Mouse (Mus musculus): ENCODE data around the gene Tenm4. TPM values are rescaled to one million over a fixed set of nuclear protein-coding genes. Genes with fewer than 3 reads are reported as not detected.

Gene Tenm4
- polyA plus RNA-seq, 1 experiment from 2014 or later = 5.0 TPM

- 49% methylated on average over 13 of the region's 13 CpGs for WGBS
- TF ChIP-seq CTCF (IDR thresholded peaks at IDR 0.05) (peak; percentile 22; the same call in 1 of the 2 replicates), EP300 (IDR thresholded peaks at IDR 0.05) (peak; percentile 50; the same call in 1 of the 2 replicates)
- no peaks in the 10 kb centered on the region for H3K9me3 ChIP-seq (ENCODE audit: low read length)
- no peak overlapping the region for H3K9ac ChIP-seq (replicated peaks; ENCODE audit: low read depth)
- H3K27me3 ChIP-seq (replicated peaks; ENCODE audit: insufficient read depth, low read length) = no peaks in the 10 kb centered on the region
- ATAC-seq (peak; percentile 48), DNase-seq (ENCODE audit: low spot score) (peak; percentile 53)
- no peak overlapping the region for H3K4me3 ChIP-seq (ENCODE audit: low read depth, low read length)
- H3K4me2 ChIP-seq (replicated peaks; ENCODE audit: low read depth, low read length) = no peak overlapping the region
- no peaks in the 10 kb centered on the region for H3K36me3 ChIP-seq (ENCODE audit: insufficient read depth, low read length)
- peaks cover 11% of the 10 kb centered on the region; the same call in 1 of the 2 replicates for H3K4me1 ChIP-seq (ENCODE audit: insufficient read depth, low read depth, low read length)
- no peak overlapping the region for H3K27ac ChIP-seq (ENCODE audit: low read length)
Measured at GRCm38 (mm10) chr7:96417251-96418004, 246.4 kb downstream of the Tenm4 start.

- no peaks in the 10 kb centered on the region for H3K9me3 ChIP-seq (ENCODE audit: low read length)
Measured at GRCm38 (mm10) chr7:96418146-96418545, 247.1 kb downstream of the Tenm4 start.

GRCm38 (mm10) chr7:96420045-96420444, 249.0 kb downstream of the Tenm4 start:
- no peak overlapping the region for H3K27ac ChIP-seq (ENCODE audit: low read length)
- H3K27me3 ChIP-seq (replicated peaks; ENCODE audit: insufficient read depth, low read length) = no peaks in the 10 kb centered on the region
- no peak for TF ChIP-seq CTCF (IDR thresholded peaks at IDR 0.05)
- no peak for TF ChIP-seq EP300 (IDR thresholded peaks at IDR 0.05)
- WGBS = 40% methylated on average over 3 of the region's 3 CpGs
- H3K4me1 ChIP-seq (ENCODE audit: insufficient read depth, low read depth, low read length) = peaks cover 11% of the 10 kb centered on the region; the same call in 1 of the 2 replicates
- H3K36me3 ChIP-seq (ENCODE audit: insufficient read depth, low read length) = no peaks in the 10 kb centered on the region
- H3K9ac ChIP-seq (replicated peaks; ENCODE audit: low read depth) = no peak overlapping the region
- no peak for DNase-seq (ENCODE audit: low spot score)
- ATAC-seq = no peak
- no peaks in the 10 kb centered on the region for H3K9me3 ChIP-seq (ENCODE audit: low read length)
- H3K4me3 ChIP-seq (ENCODE audit: low read depth, low read length) = no peak overlapping the region
- H3K4me2 ChIP-seq (replicated peaks; ENCODE audit: low read depth, low read length) = no peak overlapping the region

More at GRCm38 (mm10) chr7:96418146-96418545, 247.1 kb downstream of the Tenm4 start:
- no peak for DNase-seq (ENCODE audit: low spot score)
- ATAC-seq = no peak
- TF ChIP-seq CTCF (IDR thresholded peaks at IDR 0.05) (no peak), EP300 (IDR thresholded peaks at IDR 0.05) (no peak)
- H3K27me3 ChIP-seq (replicated peaks; ENCODE audit: insufficient read depth, low read length) = no peaks in the 10 kb centered on the region
- H3K36me3 ChIP-seq (ENCODE audit: insufficient read depth, low read length) = no peaks in the 10 kb centered on the region
- no peak overlapping the region for H3K4me3 ChIP-seq (ENCODE audit: low read depth, low read length)
- no peak overlapping the region for H3K9ac ChIP-seq (replicated peaks; ENCODE audit: low read depth)
- 73% methylated on average over 3 of the region's 3 CpGs for WGBS
- H3K4me1 ChIP-seq (ENCODE audit: insufficient read depth, low read depth, low read length) = peaks cover 11% of the 10 kb centered on the region; the same call in 1 of the 2 replicates
- no peak overlapping the region for H3K4me2 ChIP-seq (replicated peaks; ENCODE audit: low read depth, low read length)
- no peak overlapping the region for H3K27ac ChIP-seq (ENCODE audit: low read length)

GRCm38 (mm10) chr7:96420926-96421605, 250.0 kb downstream of the Tenm4 start:
- no peaks in the 10 kb centered on the region for H3K9me3 ChIP-seq (ENCODE audit: low read length)
- 0 out of 2 replicates have a peak, but pooled peaks have one; percentile 35 for TF ChIP-seq EP300 (IDR thresholded peaks at IDR 0.05)
- TF ChIP-seq CTCF (IDR thresholded peaks at IDR 0.05) = no peak
- 58% methylated on average over 9 of the region's 9 CpGs for WGBS
- H3K27ac ChIP-seq (ENCODE audit: low read length) = no peak overlapping the region; the same call in 1 of the 2 replicates
- DNase-seq (ENCODE audit: low spot score) (peak; percentile 86), ATAC-seq (peak; percentile 92)
- no peak overlapping the region for H3K4me2 ChIP-seq (replicated peaks; ENCODE audit: low read depth, low read length)
- H3K9ac ChIP-seq (replicated peaks; ENCODE audit: low read depth) = no peak overlapping the region
- no peaks in the 10 kb centered on the region for H3K27me3 ChIP-seq (replicated peaks; ENCODE audit: insufficient read depth, low read length)
- H3K4me1 ChIP-seq (ENCODE audit: insufficient read depth, low read depth, low read length) = peaks cover 11% of the 10 kb centered on the region; the same call in 1 of the 2 replicates
- no peaks in the 10 kb centered on the region for H3K36me3 ChIP-seq (ENCODE audit: insufficient read depth, low read length)
- H3K4me3 ChIP-seq (ENCODE audit: low read depth, low read length) = no peak overlapping the region

GRCm38 (mm10) chr7:96426954-96427353, 255.9 kb downstream of the Tenm4 start:
- DNase-seq (ENCODE audit: low spot score) (no peak), ATAC-seq (no peak)
- TF ChIP-seq CTCF (IDR thresholded peaks at IDR 0.05) = no peak
- TF ChIP-seq EP300 (IDR thresholded peaks at IDR 0.05) = no peak
- H3K9ac ChIP-seq (replicated peaks; ENCODE audit: low read depth) = no peak overlapping the region
- 67% methylated on average over 8 of the region's 8 CpGs for WGBS
- no peak overlapping the region for H3K4me3 ChIP-seq (ENCODE audit: low read depth, low read length)
- no peaks in the 10 kb centered on the region for H3K36me3 ChIP-seq (ENCODE audit: insufficient read depth, low read length)
- H3K4me1 ChIP-seq (ENCODE audit: insufficient read depth, low read depth, low read length) = no peaks in the 10 kb centered on the region
- no peaks in the 10 kb centered on the region for H3K27me3 ChIP-seq (replicated peaks; ENCODE audit: insufficient read depth, low read length)
- H3K27ac ChIP-seq (ENCODE audit: low read length) = no peak overlapping the region
- no peak overlapping the region for H3K4me2 ChIP-seq (replicated peaks; ENCODE audit: low read depth, low read length)
- H3K9me3 ChIP-seq (ENCODE audit: low read length) = no peaks in the 10 kb centered on the region

GRCm38 (mm10) chr7:96433307-96433706, 262.3 kb downstream of the Tenm4 start:
- no peak for ATAC-seq
- Histone ChIP-seq H3K4me3 (ENCODE audit: low read depth, low read length) (no peak overlapping the region), H3K4me1 (ENCODE audit: insufficient read depth, low read depth, low read length) (no peaks in the 10 kb centered on the region), H3K9me3 (ENCODE audit: low read length) (no peaks in the 10 kb centered on the region), H3K27ac (ENCODE audit: low read length) (no peak overlapping the region), H3K9ac (replicated peaks; ENCODE audit: low read depth) (no peak overlapping the region), H3K27me3 (replicated peaks; ENCODE audit: insufficient read depth, low read length) (no peaks in the 10 kb centered on the region), H3K4me2 (replicated peaks; ENCODE audit: low read depth, low read length) (no peak overlapping the region), H3K36me3 (ENCODE audit: insufficient read depth, low read length) (no peaks in the 10 kb centered on the region)
- TF ChIP-seq CTCF (IDR thresholded peaks at IDR 0.05) (no peak), EP300 (IDR thresholded peaks at IDR 0.05) (no peak)
- no peak for DNase-seq (ENCODE audit: low spot score)
- 93% methylated on average over 2 of the region's 2 CpGs for WGBS

All from lung, postnatal 0 days (tissue).